18 mouse cellular contexts compared by ENCODE assay signal in genomic region chr12:108583775-108584174, GRCm38 (mm10). TPM values are rescaled to one million over a fixed set of nuclear protein-coding genes. Genes with fewer than 3 reads are reported as not detected.
DNase-seq lines count a peak whose midpoint lies in the region; TF ChIP-seq lines count a peak whose summit lies in the region.
"Had no signal": no experiment of that assay in that cellular context is flagged by ENCODE, and none has a peak within 500 bp of the region (broad histone marks: within the 10 kb centered on the region; RNA-seq: fewer than 3 reads in every experiment).

No protein-coding gene starts in this region.

- H3K27me3 ChIP-seq in heart, adult 2 months (ENCODE audit: control insufficient read depth, insufficient read depth, low read length): no peaks in the 10 kb centered on the region
- H3K27me3 ChIP-seq: embryonic facial prominence, embryonic 12.5 days; hindbrain, embryonic 15.5 days had no signal

- intact Hi-C loops in heart, adult 2 months (cut with DNase I): no loop called here
- intact Hi-C loops in left cerebral cortex, postnatal 4 days (cut with DNase I): no loop called here

- no peaks in the 10 kb centered on the region for H3K36me3 ChIP-seq in heart, adult 2 months (ENCODE audit: control insufficient read depth, insufficient read depth, low read length)

- 55% methylated on average over 1 of the region's 1 CpGs for WGBS in heart, adult 2 months

- no peak for TF ChIP-seq CTCF in heart, adult 2 months (IDR thresholded peaks at IDR 0.05)

- H3K4me3 ChIP-seq in heart, adult 2 months: no peak overlapping the region
- H3K4me3 ChIP-seq: embryonic facial prominence, embryonic 12.5 days; hindbrain, embryonic 15.5 days had no signal

- DNase-seq in adrenal gland, postnatal 10 days: peak; percentile 22
- no peak for DNase-seq in adrenal gland, adult 18-20 months (ENCODE audit: low spot score in 2 of 2)
- DNase-seq in 3T3-L1 (ENCODE audit: low read depth, low spot score): peak; percentile 22
- peak; percentile 41 for DNase-seq in cerebellum, adult 11-12 months
- DNase-seq in cerebellum, postnatal 36 days: peak; percentile 51 to 53
- DNase-seq in gastrocnemius, postnatal 10 days: no peak
- DNase-seq in heart, adult 2 months: no peak
- DNase-seq in left cerebral cortex, postnatal 4 days: no peak
- DNase-seq: kidney, adult 11 months; kidney, postnatal 25 days; liver; lung, embryonic 14.5 days; right cerebral cortex, adult 18-20 months; spleen, adult 18-20 months; thymus, postnatal 36 days had no signal

- H3K9ac ChIP-seq in heart, adult 2 months (ENCODE audit: low read depth, low read length): no peak overlapping the region
- H3K9ac ChIP-seq: embryonic facial prominence, embryonic 12.5 days; hindbrain, embryonic 15.5 days; lung, embryonic 14.5 days had no signal

- no peak for TF ChIP-seq POLR2A in heart, adult 2 months (IDR thresholded peaks at IDR 0.05; ENCODE audit: insufficient read depth, low read depth, low read length)

- H3K79me2 ChIP-seq in heart, adult 2 months (replicated peaks; ENCODE audit: control insufficient read depth, insufficient read depth, low read length): no peaks in the 10 kb centered on the region

- no peak overlapping the region for H3K27ac ChIP-seq in heart, adult 2 months
- H3K27ac ChIP-seq: embryonic facial prominence, embryonic 12.5 days; hindbrain, embryonic 15.5 days; stomach, postnatal 0 days had no signal

- no peaks in the 10 kb centered on the region for H3K4me1 ChIP-seq in heart, adult 2 months (ENCODE audit: control insufficient read depth, insufficient read depth, low read length)
- H3K4me1 ChIP-seq: embryonic facial prominence, embryonic 12.5 days had no signal

- TF ChIP-seq EP300 in heart, adult 2 months (IDR thresholded peaks at IDR 0.05; ENCODE audit: insufficient read depth, low read depth, low read length): no peak

RNA-seq across cellular contexts. Expression of gene Evl, which starts 29.3 kb away (rescaled TPM):
- 10 to 100 TPM; 73.4 to 96.9 TPM for total RNA-seq in adrenal gland, postnatal 10 days (2021)
- total RNA-seq in adrenal gland, adult 18-20 months (2021): 10 to 100 TPM; 37.3 to 43.4 TPM
- 10 to 100 TPM; 46.3 to 55.1 TPM for total RNA-seq in gastrocnemius, postnatal 10 days (2021)
- total RNA-seq in heart, adult 2 months (2021): 10 to 100 TPM; 36.4 to 40.6 TPM
- 34.8 and 44.0 TPM in 2 replicates for polyA plus RNA-seq in heart, adult 2 months (2012; rRNA removed)
- total RNA-seq in left cerebral cortex, postnatal 4 days (2021): 100 to 1,000 TPM; 585 to 625 TPM

Comparison
In these comparisons a context has a peak if more than half of its experiments do, and no peak if none do; other contexts are left out.
1. DNase-seq: peak in adrenal gland, postnatal 10 days (single experiment), 3T3-L1 (single experiment), cerebellum, adult 11-12 months (single experiment) and cerebellum, postnatal 36 days (2 of 2); none in adrenal gland, adult 18-20 months (0 of 2), gastrocnemius, postnatal 10 days (single experiment), heart, adult 2 months (0 of 2) and left cerebral cortex, postnatal 4 days (single experiment).
2. RNA of gene Evl, which starts 29.3 kb away (total RNA-seq): 585 to 625 TPM in left cerebral cortex, postnatal 4 days; 73.4 to 96.9 TPM in adrenal gland, postnatal 10 days, 46.3 to 55.1 TPM in gastrocnemius, postnatal 10 days, 37.3 to 43.4 TPM in adrenal gland, adult 18-20 months and 36.4 to 40.6 TPM in heart, adult 2 months; every median in the first group is over 4 times any median in the second.